Mouse (Mus musculus): ENCODE measurements around the gene Sema4d.

Sema4d gene

DNA sequence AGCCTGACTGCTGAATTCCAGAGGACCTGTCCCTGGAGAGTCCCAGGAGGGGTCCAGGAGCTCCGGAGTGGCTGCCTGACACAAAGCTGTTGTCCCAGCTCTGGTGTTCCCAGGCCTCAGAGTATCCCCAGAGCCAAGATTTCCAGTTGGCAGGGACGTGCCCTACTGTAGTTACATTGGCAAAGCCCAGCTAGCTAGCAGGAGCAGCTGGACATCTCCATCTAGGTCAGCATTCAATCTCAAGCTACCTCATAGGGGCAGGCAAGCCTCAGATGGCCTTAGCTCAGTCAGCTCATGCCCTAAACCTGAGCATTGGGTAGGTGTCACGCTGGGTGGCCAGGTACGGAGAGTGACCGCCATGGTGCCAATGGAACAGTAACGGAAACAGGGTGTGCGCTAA is 62.1 kb downstream of the Sema4d start:
- DNase-seq (ENCODE audit: low spot score in 2 of 2) = no peak

DNA sequence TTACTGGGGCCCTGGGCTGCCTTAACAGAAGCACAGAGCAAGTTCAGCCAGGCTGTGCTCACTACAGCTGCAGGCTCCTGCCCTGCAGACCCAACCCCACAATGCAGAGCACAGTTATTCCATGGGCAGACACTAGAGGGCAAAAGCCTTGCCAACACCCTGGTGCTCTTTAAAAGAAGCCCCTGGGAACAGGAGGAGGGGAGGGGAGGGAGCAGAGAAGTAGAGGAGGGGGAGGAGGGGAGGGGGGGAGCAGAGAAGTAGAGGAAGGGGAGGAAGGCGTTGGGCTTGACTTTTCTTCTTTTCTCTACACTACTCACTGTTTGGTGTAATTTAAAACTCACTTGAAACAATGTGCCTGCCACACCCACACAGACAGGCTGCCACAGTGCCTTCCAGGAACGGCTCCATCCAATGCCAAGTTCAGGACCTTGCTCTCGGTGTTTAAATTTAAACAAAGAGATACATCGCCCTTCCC is 63.6 kb downstream of the Sema4d start:
- DNase-seq (ENCODE audit: low spot score in 2 of 2) = no peak

DNA sequence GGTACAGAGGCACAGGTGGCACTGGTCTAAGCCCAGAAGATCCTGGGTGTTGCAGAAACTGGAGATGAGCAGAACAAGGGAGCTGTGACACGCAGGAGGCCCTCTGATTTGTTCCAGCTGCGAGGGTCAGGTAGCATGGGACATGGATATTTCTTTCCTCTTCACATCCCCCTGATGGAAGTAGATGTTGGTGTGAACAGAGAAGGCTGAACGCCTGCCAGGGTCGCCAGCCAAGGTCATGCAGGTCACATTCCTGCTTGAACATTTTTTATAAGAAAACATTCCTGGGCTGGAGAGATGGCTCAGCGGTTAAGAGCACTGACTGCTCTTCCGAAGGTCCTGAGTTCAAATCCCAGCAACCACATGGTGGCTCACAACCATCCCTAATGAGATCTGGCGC is 66.2 kb downstream of the Sema4d start:
- no peak for DNase-seq (ENCODE audit: low spot score in 2 of 2)

DNA sequence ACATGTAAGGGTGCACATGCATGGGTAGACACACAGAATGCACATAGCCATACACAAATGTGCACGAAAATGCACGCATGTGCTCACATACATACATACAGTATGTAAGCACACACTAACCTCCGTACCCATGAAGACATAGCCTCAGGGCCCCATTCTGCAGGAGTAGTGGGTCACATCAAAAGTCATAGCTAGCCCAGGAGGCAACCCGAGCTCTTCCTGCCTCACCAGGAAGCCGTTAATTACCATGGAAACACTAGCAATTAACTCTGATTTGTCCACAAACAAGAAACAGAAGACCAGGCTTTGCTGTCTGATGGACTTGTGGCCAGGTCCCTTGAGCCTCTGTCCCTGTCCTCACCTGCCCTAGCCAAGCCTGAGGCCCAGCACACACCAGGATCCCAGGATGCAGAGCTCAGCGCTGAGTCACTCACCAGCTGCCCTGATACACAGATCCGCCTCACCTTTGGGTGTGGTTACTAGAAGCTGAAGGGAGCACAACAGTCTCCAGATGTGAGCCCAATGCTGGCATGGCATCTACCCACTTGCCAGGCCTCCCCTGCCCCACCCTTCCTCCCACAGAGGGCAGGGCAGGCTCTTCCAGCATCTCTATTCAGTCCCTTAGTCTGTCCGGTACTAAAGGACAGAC is 67.5 kb downstream of the Sema4d start:
- no peak for DNase-seq (ENCODE audit: low spot score in 2 of 2)

DNA sequence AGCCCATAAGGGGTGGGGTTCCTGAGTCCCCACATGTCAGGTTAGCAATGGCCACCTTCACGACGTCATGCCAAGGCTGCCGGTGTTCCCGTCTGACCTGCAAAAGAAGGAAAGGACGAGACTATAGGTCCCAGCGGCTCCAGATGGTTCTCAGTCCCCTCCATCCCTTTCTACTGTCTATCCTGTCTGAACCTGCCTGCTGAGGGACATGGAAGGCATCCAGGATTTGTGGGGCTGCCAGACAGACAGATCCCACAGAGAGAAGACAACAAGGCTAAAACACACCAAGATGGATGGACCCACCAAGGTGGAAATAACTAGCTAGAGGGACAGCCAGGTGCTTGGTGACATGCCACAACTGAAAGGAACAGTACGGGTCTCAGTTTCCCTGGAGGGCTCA is 68.1 kb downstream of the Sema4d start:
- DNase-seq (ENCODE audit: low spot score in 2 of 2) = no peak

DNA sequence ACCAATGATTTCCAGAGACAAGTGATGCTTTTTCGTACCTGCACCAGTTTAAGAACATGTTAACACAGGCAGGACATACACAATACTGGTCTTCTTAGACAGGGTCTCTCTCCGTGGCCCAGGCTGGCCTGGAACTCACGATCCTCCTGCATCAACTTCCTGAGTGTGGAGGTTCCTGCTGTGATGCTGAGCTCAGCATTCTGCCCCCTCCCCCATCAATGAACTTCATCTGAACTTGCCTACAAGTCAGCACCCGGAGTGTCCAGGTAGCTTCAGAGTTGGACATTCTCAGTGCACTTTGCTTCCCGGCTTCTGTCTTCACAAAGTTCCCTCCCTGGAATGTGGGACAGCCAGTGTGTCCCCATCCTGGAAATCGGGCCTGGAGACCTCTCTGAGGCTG is 69.0 kb downstream of the Sema4d start:
- no peak for DNase-seq (ENCODE audit: low spot score in 2 of 2)

DNA sequence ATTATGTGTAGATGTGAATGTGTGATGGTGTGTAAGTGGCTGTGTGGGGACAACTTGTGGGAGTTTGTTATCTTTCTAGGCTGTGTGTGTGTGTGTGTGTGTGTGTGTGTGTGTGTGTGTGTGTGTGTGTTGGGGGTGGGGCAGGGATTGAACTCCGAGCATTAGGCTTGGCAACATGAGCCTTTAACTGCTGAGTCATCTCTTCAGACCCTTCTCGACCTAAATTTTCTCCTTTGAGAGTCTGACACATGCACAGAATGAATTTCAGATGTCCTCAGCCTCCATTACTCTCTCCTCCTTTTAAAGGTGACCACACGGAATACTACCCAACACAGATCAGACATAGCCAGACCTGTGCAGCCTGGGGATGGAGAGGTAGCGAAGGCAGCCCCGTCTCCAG is 70.4 kb downstream of the Sema4d start:
- DNase-seq (ENCODE audit: low spot score in 2 of 2) = no peak

DNA sequence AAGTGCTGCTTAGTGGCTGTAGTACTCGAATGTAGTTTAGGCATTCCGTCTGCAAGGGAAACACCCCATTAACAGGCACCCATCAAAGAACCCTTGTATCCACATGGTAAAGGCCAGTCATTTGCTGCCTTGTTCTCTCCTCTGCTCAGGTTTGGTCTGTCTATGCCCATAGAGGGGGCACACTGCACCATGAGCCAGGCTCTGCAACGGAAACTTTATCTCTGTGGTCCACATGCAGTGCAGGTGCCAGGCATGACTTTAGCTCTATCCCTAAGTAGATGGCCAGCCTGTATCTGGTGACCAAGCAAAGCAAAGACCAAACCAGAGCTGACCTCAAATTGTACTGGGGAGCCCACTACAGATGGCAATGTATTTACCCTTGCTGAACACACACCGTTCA is 73.0 kb downstream of the Sema4d start:
- no peak for DNase-seq (ENCODE audit: low spot score in 2 of 2)

DNA sequence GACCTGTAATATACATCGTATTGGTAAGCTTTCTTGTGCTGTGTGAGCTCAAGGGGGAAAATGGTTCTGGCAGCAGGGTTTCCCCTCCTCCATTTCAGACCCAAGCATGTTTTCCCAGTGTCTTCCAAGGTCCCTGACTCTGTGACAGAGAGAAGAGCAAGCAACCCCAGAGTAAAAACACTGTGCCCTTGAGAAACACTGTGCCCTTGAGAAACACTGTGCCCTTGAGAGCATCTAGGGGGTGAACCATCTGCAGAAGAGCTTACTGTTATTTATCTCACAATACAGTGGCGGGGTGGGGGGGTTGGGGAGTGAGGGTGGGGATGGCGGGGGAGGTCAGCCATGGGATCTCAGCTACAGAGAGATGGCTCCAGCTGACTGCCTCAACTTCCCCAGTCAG is 74.3 kb downstream of the Sema4d start:
- no peak for DNase-seq (ENCODE audit: low spot score in 2 of 2)

DNA sequence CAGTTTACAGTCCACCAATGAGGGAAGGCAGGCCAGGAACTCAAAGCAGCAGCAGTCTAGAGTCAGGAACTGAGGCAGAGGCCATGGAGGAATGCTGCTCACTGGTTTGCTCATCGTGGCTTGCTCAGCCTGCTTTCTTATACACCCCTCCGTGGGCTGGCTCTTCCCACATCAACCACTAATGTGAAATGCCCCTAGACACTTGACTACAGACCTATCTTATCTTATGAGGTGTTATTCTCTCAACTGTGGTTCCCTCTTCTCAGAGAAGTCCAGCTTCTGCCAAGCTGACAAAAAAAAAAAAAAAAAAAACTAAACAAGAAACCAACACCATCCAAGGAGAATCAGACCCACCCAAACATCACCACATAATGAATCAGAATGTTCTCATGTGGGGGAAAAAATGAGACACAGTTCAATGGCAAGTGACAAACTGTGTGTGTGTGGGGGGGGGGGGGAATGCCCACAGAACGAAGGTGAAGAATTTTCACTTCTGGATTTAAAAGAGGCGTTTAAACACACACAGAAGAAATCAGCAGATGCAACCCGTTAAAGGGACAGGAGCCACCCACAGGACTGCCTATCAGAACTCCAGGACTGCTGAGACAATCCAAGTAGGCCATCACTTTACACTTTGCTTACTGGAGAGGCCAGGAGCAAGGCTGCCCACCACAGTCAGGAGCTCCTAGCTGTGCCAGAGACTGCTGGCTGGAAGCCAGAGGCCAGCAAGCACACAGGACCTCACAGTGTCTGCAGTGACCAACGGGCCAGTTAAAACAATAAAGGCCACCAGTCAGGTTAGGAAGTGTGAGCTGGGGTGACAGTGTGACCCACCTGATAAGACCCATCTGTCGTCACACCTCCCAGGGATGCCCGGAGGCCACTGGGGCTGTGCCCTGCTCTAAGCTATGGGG is 76.9 kb downstream of the Sema4d start:
- no peak for DNase-seq (ENCODE audit: low spot score in 2 of 2)

DNA sequence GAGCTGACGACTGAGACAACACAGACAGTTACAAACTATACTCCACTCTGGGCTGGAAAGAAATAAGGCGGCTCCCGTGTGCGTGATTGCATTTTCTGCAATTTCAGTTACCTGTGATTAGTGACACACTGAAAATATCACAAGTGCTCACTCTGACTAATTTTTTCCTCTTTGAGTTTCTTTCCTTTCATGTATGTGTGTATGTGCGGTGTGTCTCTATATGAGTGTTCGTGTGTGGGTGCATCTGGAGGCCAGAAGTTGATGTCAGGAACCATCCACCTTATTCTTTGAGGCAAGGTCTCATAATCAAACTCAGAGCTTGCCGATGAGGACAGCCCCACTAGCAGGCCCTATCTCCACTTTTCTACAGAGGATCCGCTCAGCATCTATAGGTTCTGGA is 81.5 kb downstream of the Sema4d start:
- no peak for DNase-seq (ENCODE audit: low spot score in 2 of 2)

DNA sequence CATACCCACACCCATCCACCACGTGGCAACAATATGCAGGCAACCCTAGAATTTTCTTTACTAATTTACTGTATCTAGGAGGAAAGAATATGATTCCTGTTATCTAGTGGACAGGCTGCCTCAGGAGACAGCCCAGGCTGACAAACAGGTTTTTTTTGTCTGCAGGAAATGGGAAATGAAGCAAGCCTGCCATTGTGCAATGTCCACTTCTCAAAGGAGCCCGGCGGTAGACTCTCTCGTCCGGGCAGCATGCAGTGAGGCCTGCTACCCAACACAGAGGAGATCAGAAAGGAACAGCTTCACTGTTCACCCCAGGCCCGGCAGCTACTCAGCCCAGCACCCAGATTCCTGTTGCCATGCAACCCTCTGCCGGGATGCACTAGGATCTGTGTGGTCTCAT is 82.8 kb downstream of the Sema4d start:
- DNase-seq (ENCODE audit: low spot score in 2 of 2) = no peak

DNA sequence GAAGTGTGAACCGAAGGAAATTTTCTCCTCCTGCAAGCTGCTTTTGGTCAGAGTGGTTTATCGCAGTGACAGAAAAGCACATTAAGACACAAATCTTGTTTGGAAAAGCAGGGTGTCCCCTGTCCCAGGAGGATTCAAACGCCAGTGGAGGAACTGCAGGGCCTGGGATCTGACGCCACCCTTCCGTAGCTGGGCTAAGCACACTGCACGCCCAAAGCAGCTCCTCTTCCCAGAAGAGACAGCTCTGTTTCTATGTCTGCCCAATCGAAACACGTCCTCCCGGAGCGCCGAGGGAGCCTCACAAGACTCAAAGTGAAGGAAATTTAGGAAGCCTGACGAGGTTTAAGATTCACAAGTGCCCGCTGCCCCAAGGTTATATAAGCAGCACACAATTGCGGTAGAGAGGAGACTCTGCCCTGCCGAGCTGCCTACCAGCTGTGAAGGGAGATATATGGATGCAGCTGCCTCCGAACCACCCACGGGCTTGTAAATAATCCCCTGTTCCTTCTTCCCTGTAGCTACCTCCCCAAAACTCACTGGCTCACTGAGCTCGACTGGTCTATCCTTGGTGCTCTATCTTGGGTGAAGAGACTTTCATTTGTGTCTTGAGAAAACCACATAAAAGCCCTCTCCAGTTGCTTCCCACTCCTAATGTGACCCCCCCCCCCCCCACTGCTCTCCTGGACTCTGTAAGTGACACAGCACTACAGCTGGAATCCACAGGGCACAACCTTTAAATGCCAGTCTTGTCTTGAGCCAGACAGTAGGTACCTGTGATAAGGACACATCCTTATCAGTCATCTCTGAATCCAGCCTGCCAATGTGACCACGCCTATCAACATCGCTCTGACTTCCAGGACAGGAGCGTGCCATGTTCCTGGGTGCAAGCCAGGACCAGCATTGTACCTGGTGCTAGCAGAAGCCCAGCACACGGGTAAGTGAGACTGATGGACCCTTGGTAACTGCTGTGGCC is 87.4 kb downstream of the Sema4d start:
- DNase-seq (ENCODE audit: low spot score in 2 of 2) = peak in 1 of 2 experiments; percentile 25

DNA sequence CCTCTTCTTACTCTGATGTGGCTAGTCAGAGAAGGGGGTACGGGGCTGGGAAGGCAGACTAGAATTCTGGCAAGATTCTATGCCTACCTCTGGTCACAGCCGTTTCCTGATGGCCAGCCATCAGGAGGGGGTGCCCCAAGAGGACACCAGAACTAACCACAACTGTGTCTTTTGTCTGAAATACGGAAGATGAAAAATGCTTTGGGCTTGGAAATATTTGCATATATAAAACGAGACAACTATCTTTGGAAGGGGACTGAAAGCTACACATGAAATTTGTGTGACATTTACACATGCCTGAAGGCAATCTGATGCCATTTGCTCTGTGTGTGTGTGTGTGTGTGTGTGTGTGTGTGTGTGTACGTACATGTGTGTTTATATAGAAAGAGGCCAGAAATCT is 89.7 kb downstream of the Sema4d start:
- no peak for DNase-seq (ENCODE audit: low spot score in 2 of 2)

DNA sequence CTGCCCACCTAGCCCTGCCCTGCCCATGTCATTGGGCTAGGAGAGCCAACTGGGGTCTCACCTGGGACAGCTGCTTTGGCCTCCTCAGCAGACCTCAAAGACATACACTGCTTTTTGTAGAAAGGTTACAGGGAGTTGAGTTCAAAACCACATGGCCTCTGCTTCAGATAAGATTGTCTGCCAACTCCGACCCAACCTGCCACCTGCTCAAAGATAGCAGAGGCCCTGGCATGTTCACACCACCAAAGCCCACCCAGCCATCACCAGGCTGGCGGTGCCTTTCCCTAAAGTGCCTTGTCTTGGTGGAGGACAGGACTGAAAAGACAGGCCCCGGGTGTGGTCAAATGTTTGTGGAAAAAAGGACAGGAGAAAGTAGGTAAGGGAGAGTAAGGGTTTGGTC is 95.2 kb downstream of the Sema4d start:
- no peak for DNase-seq (ENCODE audit: low spot score in 2 of 2)

DNA sequence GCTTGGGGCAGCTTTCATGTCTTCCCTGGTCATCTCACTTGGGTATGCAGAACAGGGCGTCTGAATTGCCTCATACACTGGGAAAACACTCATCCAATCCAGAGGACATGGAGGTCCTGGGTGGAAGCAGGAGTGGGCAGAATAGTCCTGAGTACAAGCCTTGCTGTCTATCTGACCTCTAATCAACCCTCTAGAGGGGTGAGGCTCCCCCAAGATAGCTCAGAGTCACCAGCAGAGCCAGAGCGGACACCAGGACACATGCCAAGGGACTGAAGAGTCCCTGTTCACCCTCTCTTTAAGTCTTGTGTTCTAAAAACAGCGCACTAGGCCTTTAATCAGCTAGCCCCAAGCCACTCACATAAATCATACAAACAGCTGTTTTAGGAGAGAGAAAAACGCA is 95.7 kb downstream of the Sema4d start:
- no peak for DNase-seq (ENCODE audit: low spot score in 2 of 2)

DNA sequence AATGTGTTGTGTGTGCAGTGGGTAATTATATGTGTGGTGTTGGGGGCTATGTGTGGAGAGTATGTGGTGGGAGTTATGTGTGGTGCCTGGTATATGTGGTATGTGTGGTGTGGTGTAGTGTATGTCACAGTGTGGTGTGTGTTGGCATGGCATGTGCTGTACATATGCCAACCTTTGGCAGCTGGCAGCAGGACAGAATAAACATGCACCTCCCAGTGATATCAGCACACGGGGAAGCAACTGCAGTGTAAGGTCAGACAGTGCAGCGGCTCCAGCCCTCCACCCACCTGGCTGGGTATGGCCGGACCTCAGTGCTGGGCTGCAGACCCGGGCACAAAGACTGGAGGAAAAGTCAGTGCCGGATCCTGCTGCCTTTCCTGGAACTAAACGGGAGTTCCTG is 96.1 kb downstream of the Sema4d start:
- no peak for DNase-seq (ENCODE audit: low spot score in 2 of 2)

DNA sequence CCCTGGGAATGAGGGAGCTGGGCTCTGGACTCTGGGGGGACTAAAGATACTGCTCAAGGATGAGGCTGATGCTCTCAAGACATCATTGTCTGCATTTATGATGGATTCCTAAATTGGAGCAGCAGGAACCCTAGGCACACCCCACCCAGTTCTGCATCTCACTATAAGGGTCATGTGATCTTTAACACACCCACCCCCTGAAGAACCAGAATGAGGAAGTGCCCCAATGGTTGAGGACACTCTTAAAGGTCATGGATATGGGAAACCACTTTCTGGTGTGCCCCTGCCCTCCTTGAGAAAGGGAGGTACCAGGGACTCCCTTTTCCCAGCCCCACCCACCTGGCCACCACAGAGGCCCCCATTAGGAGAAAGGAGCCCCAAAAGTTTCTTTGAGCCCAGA is 97.1 kb downstream of the Sema4d start:
- DNase-seq (ENCODE audit: low spot score in 2 of 2) = no peak

DNA sequence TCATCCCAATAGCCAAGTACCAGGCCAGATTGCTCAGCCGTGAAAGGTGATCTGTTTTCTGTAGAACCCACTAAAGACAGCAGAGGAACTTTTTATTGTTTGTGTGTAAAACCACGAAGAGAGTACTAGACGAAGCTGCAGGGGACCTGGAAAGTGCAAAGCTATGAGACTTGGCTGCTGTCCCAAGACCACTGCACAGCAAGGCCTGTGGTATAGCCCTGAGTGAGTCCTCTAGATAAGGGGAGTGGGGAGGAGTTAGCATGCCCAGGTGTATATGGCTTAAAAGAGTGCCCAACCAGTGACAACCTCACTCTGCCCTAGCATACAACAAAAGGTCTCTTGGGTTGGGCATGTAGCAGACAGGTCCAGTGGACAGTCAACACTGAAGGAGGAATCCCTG is 104.9 kb downstream of the Sema4d start:
- no peak for DNase-seq (ENCODE audit: low spot score in 2 of 2)

DNA sequence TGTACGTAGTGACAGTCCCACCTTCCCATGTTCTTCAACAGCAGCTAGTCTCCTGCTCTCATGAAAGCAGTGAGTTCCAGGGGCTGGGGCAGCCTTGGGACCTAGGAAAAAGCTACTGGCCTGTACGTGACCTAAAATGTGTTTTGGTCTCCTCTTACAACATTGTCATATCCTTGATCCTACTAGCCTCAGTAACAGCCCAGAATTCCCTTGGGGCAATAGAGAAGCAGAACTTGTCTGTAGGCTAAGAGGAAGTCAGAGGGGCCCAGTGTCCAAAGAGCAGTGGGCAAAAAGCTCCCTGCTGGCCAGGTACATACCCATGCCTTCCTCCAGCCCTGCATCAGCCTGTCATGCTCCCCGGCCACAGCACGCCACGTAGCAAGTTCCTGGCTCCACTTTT is 106.6 kb downstream of the Sema4d start:
- no peak for DNase-seq (ENCODE audit: low spot score in 2 of 2)

DNA sequence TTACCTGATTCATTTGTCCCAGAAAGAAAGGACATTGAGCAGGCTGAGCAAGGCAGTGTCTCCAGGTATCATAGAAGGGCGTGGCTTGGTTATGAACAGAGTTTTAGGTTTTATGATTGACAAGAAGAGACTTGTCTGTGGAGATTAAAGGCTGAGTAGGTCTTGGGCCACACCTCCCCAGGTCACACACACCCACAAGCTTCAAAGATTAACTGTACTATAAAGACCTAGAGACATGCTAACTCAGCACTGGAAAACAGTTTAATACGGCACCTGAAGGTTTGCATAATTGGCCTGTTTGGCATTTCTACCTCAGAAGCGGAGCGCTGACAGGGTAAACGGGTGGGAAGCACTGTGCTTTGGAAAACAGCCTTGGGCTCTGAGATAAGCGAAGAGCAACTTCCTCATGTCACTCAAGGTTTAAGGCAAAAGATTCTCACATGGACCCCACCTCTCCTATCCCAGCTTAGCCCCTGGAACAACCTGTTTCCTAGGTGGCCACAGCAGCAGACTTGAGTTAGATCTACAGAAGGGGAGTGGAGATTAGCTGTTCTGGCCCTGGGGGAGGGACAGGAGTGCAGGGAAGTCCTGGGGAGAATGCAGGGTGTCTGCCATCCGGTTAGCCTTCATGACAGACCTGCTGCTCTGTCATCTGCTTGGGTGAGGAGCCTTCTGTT is 108.1 kb downstream of the Sema4d start:
- no peak for DNase-seq (ENCODE audit: low spot score in 2 of 2)

DNA sequence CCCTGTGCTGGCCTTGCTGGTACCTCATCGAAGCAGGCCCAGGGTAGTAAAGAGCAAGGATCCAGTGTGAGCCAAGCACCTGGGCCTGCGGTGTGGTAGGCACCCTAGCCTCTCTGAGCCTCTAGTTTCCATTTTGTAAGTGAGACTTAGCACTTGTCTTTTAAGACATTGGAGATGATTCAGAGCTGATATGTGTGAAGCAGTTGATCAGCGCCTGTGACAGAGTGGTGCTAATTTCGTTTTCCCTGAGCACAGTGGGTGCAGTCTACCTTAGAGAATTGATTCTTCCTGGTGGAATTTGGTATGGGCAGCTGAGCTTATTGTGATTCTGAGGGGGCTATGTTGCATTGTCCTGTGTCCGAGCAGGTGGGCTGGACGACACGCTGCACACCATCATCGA is 111.9 kb downstream of the Sema4d start:
- no peak for DNase-seq (ENCODE audit: low spot score in 2 of 2)

Data from left cerebral cortex, adult 9 months (tissue).